Mouse (Mus musculus): ENCODE data around the gene Cited1.
"Not testable (repeated sequence)": the region's sequence is repeated elsewhere in the genome, so short reads cannot be mapped to it uniquely, and the experiment has no call there.

Cited1 gene

DNA sequence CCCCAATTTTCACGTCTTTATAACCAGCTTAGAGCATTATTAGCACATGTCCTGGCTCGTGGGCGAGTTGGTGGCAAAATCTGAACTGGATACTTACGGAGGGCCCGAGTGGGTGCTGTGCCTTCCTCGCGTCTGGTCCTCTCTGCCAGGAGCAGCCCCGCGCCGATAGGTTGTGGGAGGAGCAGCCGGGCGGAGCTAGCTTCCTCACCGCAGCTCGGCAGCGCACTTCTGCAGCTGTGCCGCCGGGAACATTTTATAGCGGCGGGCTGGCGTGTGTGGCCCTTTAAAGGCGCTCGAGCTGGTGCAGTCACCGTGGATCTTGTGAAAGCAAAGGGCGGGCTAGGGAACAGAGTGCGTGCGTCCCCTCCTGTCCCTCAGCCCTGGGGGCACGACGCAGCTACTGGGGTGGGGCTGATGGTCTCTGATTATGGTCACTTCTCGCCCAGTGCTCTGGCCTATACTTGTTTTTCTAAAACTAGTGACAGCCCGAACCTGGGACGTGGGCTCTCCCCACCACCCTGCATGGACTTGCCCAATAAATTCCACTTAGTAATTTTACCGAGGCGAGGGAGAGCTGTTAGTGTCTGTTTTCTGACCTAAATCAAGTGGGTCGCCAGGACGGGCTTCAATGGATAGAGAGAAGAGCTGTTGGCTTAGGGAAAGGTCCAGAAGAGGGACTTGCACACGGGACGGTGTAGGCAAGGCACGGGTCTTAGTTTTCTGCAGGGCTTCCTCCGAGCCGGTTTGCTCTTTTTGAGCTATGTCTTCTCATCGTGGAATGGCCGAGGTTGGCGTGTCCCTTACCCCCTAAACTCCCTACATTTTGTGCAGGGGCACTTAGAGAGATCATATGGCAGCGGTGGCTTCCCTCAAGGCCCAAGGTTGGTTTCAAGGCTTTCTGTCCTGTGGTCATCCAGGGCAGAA is at the start of gene Cited1:
TSS of gene Cited1 (minus strand) at position 245 of the 924 bp plus-strand sequence.
- peak; percentile 57 for DNase-seq

DNA sequence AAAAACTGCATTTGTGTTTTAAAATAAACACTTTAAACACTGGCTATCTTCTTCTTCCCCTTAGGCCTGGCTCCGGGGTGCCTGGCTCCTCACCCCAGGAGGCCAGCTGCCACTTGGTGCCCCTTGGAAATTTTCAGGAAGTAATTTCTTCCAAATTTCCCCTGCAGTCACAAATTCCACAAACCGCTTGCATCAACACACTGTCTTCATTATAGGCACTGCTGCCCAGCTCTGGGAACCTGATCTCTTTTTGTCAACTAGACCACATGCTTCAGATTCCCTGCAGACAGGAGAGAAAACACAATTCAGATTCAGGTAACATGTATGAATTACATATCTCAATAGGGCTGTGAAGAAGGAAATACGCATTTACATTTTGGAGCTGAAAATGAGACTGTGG is 32.9 kb upstream of the Cited1 start:
- no peak for DNase-seq

DNA sequence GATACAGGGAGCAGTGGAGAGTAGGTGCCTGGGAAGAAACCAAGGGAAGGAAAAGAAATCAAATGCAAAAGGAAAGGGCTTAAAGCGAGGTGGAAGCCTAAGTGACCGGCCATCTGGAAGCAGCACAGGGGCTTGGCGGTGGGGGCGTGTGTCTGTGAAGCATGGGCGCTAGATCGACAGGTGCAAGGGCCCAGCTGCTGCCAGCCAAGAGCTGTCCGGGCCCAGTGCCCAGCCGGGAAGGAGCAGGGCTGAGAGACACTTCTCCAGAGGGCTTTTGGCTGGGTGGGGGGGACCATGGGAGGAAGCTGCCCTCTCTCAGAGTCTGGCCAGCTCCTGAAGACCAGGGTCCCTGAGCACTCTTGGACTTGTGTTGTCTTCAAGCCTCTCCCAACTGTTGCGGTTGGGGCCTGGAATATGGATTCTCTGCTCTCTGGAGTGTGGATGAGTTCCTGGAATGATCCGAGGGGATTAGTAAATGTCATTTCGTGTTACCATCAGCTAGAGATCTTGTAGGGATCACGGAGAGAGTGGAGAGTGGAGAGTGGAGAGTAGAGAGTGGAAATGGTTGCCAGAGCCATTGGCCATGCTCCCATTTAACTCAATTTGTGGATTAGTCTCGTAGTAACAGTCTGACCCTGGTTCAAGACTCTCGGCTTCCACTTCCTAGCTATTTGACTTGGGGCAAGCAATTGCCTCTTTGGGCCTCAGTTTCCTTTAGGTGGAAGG is 10.8 kb upstream of the Cited1 start:
- no peak for DNase-seq

DNA sequence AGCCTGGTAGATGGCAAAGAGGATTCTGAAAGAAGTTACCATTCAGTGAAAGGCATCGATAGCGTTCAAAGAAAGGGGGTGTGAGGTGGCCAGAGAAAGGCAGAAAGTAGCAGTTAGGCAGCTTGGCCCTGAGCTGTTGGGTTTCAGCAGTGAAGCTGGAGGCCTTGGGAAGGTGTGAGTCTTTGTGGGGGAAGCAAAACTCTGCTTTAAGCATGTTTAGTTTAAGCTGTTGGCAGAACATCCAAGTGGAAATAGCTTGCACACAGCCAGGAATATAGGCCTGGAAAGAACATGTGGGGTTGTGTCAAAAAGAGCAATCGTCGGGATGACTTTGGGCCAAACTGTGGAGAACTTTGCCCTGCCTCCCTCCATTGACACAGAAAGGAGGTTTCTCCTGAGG is 7.8 kb upstream of the Cited1 start:
- no peak for DNase-seq

DNA sequence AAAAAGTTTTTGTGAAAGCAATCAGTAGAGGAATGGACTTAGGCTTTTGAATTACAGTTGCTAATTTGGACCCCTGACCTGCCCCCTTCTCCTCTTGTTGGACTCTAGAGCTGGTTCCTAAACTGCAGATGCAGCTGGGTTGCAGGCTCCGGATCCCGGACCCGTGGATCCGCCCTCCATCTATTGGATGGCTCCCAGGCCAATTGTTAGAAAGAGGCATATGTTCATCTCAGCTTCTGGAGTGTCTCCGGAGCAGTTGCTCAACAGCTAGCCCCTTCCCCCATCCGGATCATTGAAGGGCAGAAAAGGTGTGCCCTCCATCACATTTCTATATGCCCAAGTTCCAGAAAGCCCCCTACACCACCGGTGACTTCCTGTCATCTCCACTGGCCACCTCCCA is 1.9 kb upstream of the Cited1 start:
- DNase-seq, result peak; percentile 26

DNA sequence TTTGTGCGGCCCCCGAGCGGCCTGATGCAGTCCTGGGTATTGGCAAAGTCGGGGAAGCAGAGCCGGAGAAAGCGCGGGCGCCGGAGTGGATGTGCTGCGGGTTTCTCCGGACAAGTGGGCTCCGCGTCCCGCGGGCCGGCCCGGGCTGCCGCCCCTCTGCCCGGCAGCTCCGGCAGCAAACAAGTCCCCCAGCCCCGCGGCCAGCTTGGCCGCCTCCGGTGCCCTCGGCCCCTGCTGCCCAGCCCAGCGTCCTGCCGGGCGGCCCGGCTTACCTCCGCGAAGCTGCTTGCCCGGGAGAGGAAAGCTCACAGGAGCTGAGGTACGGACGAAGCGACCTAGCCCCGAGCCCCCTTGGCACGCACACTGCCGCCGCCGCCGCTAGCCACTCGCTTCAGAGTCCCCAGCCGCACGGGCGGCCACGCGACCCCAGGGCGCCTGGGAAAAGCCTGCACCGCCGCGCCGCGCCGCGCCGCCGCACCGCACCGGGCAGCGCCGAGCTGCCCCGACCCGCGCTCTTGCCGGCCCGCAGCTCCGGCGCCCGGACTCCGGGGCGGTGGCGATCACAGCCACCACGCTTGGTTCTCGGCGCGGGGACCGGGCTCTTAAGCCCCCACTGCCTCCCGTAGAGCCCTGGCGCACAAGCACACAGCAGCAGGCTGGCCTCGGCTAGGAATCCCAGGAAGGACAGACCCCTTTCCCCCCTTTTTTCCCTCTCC is 602 bp downstream of the Cited1 start:
- DNase-seq, result no peak

DNA sequence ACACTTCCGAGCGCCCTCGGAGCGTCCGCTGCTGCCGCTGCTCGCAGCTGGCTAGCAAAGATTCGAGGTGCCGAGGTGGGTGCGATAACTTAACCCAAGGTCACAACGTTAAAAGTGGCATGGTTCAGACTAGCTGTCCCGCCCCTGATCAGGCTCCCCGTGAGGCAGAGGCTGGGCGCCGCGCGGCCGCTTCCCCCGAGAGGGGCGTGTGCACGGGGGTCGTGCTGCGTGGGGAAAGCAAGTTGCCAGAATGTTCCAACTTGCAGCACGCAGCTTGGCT is 1.1 kb downstream of the Cited1 start:
- no peak for DNase-seq

DNA sequence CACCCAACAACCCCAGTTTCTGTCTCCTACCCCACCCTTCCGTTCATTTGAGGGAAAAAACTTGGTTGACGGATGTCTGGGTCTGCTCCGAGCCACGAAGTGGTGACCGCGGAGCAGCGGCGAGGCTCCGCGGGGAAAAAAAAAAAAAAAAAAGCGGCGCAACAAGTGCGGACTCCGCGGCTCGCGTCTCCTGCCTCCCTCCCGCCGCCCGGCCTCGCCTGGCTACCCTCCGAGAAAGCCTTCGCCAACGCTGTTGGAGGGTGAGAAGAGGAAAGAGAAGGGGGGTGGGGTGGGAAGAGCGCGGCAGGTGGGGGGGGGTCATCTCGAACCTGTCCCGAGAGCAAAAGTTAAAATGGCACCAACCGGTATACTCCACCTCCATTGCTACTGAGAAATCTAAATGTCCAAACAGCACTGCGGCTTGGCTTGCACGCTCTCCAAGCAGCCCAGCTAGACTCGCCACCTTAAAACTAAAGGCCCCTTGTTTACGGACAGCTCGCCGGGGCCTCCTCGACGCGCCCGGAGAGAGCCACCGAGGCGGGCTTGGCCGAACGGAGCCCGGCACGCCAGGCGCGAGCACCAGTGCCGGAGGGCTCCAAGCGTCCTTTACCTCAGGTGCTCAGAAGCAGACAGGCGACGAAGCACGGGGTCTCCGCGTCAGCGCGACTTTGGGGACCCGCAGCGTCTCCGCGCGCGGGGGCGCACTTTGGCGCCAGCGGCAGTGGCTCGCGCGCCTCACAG is 1.7 kb downstream of the Cited1 start:
- DNase-seq, result no peak

DNA sequence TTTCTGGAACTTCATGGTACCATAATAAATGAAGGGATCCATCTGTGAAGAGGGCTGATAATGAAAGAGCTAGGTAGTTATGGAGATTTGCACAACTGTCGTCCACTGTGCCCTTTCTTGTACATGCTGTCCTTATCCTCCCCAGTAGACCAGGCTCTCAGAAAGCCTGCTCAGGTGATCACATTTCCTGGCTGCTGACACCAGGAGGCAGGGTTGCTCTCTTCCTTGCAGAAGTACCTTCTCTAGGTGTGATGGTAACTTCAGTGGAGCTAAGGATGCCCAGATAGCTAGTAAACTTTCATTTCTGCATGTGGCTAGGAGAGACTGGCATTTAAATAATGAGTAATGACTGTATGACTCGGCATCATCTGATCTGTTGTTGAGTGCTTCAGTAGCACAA is 7.6 kb downstream of the Cited1 start:
- DNase-seq, result no peak

DNA sequence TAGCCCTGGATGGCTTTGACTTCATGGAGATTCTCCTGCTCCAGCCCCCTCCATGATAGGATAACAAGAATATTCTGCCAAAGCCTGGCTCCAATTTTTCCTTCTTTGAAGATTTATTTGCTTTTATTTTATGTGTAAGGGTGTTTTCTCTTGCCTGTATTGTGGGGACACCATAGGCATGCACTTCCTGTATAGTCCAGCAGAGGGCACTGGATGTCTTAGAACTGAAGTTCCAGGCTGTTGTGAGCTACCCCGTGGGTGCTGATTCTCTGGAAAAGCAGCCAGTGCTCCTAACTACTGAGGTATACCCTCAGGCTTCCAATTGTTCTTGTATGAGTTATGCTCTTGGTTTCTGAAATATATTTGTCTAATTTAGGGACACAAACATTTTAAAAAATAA is 32.9 kb downstream of the Cited1 start:
- no peak for DNase-seq

DNA sequence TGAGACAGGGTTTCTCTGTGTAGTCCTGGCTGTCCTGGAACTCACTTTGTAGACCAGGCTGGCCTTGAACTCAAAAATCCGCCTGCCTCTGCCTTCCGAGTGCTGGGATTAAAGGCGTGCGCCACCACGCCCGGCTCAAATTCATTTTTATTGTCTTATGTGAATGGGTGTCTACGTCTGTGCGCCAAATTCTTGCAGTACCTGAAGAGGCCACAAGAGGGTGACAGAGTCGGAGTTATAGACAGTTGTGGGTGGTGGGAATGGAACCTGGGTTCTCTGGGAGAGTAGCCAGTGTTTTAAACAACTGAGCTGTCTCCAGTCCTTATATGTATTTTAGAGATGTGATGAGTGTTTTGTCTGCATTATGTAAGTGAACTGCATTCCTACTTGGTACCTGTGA is 36.6 kb downstream of the Cited1 start:
- not testable (repeated sequence) for DNase-seq

Data from cerebellum, adult 11-12 months (tissue).